Mouse (Mus musculus): ENCODE data around the gene Gse1. TPM values are rescaled to one million over a fixed set of nuclear protein-coding genes. Genes with fewer than 3 reads are reported as not detected.

The Gse1 gene
- polyA plus RNA-seq, 1 experiment from 2014 or later: 6.4 TPM

GRCm38 (mm10) chr8:120493508-120494464, 265.5 kb downstream of the Gse1 start:
- Histone ChIP-seq H3K9ac (ENCODE audit: low read depth, low read length) (no peak overlapping the region), H3K4me1 (replicated peaks; ENCODE audit: control insufficient read depth, insufficient read depth, low read length) (peaks cover 34% of the 10 kb centered on the region), H3K36me3 (ENCODE audit: control insufficient read depth, insufficient read depth) (no peaks in the 10 kb centered on the region), H3K27ac (ENCODE audit: low read depth, low read length) (peak overlapping the region; percentile 10; the same call in 1 of the 2 replicates), H3K4me2 (replicated peaks; ENCODE audit: low read depth) (peak overlapping the region; percentile 91), H3K4me3 (ENCODE audit: low read depth, low read length) (no peak overlapping the region), H3K9me3 (ENCODE audit: control insufficient read depth) (no peaks in the 10 kb centered on the region), H3K27me3 (replicated peaks; ENCODE audit: control insufficient read depth, insufficient read depth, low read length) (no peaks in the 10 kb centered on the region)
- TF ChIP-seq CTCF (IDR thresholded peaks at IDR 0.05; ENCODE audit: low read depth): no peak
- WGBS: 59% methylated on average over 16 of the region's 16 CpGs
- no peak for ATAC-seq

DNA sequence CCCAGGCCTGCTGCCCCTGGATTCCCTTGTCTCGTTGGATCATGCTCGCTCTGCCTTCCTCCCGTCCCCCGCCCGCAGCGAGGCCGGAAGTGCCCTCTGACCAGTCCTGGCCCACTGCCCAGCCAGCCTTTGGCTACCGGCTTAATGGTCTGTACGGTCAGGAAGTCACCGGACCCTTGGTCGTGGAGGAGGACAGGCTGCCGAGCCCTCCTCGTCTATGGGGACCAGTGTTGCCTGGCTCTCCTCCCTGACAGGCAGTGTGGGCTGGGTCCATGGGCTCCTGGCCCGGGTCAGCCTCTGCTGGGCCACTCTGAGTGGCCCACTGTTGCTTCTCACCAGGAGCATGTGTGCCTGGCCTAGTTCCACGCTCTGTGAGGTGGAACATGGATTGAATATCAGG, 266.6 kb downstream of the Gse1 start:
- H3K4me1 ChIP-seq (replicated peaks; ENCODE audit: control insufficient read depth, insufficient read depth, low read length): peaks cover 39% of the 10 kb centered on the region
- H3K27me3 ChIP-seq (replicated peaks; ENCODE audit: control insufficient read depth, insufficient read depth, low read length): no peaks in the 10 kb centered on the region
- H3K36me3 ChIP-seq (ENCODE audit: control insufficient read depth, insufficient read depth): no peaks in the 10 kb centered on the region
- WGBS: 33% methylated on average over 15 of the region's 15 CpGs
- H3K9ac ChIP-seq (ENCODE audit: low read depth, low read length): peak overlapping the region; percentile 23; the same call in 1 of the 2 replicates
- no peaks in the 10 kb centered on the region for H3K9me3 ChIP-seq (ENCODE audit: control insufficient read depth)
- peak overlapping the region; percentile 27 for H3K4me2 ChIP-seq (replicated peaks; ENCODE audit: low read depth)
- peak overlapping the region; percentile 42; the same call in 1 of the 2 replicates for H3K27ac ChIP-seq (ENCODE audit: low read depth, low read length)
- TF ChIP-seq CTCF (IDR thresholded peaks at IDR 0.05; ENCODE audit: low read depth): no peak
- ATAC-seq: no peak
- H3K4me3 ChIP-seq (ENCODE audit: low read depth, low read length): no peak overlapping the region

DNA sequence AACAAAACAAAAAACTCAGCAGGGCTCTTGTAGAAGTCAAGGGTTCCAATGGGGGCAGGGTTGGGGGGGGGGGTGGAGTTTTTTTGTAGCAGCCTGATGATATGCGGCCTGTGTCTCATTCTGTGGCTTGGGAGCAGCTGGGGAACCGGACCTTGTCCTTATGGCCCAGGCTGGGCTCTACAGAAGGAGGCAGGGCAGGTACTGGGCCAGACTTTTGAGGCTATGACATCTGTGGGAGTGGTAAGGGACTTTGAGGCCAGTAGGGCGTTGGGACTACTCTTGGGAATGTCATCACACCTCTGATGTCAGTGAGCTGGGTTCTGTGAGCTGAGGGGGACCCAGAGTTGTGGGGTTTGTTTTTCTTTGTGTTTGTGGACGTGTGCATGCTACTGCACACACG, 267.2 kb downstream of the Gse1 start:
- TF ChIP-seq CTCF (IDR thresholded peaks at IDR 0.05; ENCODE audit: low read depth): no peak
- 40% methylated on average over 5 of the region's 5 CpGs for WGBS
- Histone ChIP-seq H3K4me3 (ENCODE audit: low read depth, low read length) (no peak overlapping the region), H3K4me2 (replicated peaks; ENCODE audit: low read depth) (no peak overlapping the region; the same call in 1 of the 2 replicates), H3K4me1 (replicated peaks; ENCODE audit: control insufficient read depth, insufficient read depth, low read length) (peaks cover 41% of the 10 kb centered on the region), H3K36me3 (ENCODE audit: control insufficient read depth, insufficient read depth) (no peaks in the 10 kb centered on the region), H3K27ac (ENCODE audit: low read depth, low read length) (0 out of 2 replicates have a peak overlapping the region, but pooled peaks have one; percentile 42), H3K9me3 (ENCODE audit: control insufficient read depth) (no peaks in the 10 kb centered on the region), H3K27me3 (replicated peaks; ENCODE audit: control insufficient read depth, insufficient read depth, low read length) (no peaks in the 10 kb centered on the region), H3K9ac (ENCODE audit: low read depth, low read length) (no peak overlapping the region)
- ATAC-seq: no peak

DNA sequence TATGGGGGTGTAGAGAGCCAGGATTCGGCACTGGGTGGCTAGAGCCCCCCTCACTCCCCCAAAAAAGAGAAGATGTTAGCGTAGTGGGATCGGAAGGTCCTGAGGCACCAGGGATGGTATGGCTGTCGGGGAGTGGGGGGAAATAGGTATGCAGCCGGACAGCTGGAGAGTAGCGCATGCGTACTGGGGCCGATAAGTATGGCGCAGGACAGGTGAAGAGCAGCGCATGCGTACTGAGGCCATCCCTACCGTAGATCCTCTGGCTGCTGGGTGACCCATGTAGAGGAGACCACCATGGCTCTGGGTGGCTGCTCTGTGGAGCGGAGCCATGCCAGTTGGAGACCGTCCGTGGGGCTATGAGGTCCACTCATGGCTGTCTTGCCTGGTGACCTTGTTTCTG, 268.2 kb downstream of the Gse1 start:
- no peaks in the 10 kb centered on the region for H3K27me3 ChIP-seq (replicated peaks; ENCODE audit: control insufficient read depth, insufficient read depth, low read length)
- no peak for ATAC-seq
- H3K9me3 ChIP-seq (ENCODE audit: control insufficient read depth): no peaks in the 10 kb centered on the region
- peaks cover 38% of the 10 kb centered on the region for H3K4me1 ChIP-seq (replicated peaks; ENCODE audit: control insufficient read depth, insufficient read depth, low read length)
- H3K9ac ChIP-seq (ENCODE audit: low read depth, low read length): no peak overlapping the region
- H3K4me2 ChIP-seq (replicated peaks; ENCODE audit: low read depth): no peak overlapping the region
- H3K4me3 ChIP-seq (ENCODE audit: low read depth, low read length): no peak overlapping the region
- WGBS: 98% methylated on average over 15 of the region's 15 CpGs
- H3K36me3 ChIP-seq (ENCODE audit: control insufficient read depth, insufficient read depth): no peaks in the 10 kb centered on the region
- no peak for TF ChIP-seq CTCF (IDR thresholded peaks at IDR 0.05; ENCODE audit: low read depth)
- H3K27ac ChIP-seq (ENCODE audit: low read depth, low read length): no peak overlapping the region

- H3K36me3 ChIP-seq (ENCODE audit: control insufficient read depth, insufficient read depth): no peaks in the 10 kb centered on the region
- H3K4me2 ChIP-seq (replicated peaks; ENCODE audit: low read depth): no peak overlapping the region
- H3K27me3 ChIP-seq (replicated peaks; ENCODE audit: control insufficient read depth, insufficient read depth, low read length): no peaks in the 10 kb centered on the region
- ATAC-seq: no peak
- no peak for TF ChIP-seq CTCF (IDR thresholded peaks at IDR 0.05; ENCODE audit: low read depth)
- no peaks in the 10 kb centered on the region for H3K9me3 ChIP-seq (ENCODE audit: control insufficient read depth)
- H3K4me1 ChIP-seq (replicated peaks; ENCODE audit: control insufficient read depth, insufficient read depth, low read length): peaks cover 38% of the 10 kb centered on the region
- no peak overlapping the region for H3K27ac ChIP-seq (ENCODE audit: low read depth, low read length)
- WGBS: 66% methylated on average over 11 of the region's 11 CpGs
- H3K4me3 ChIP-seq (ENCODE audit: low read depth, low read length): no peak overlapping the region
- no peak overlapping the region for H3K9ac ChIP-seq (ENCODE audit: low read depth, low read length)
Observed at GRCm38 (mm10) chr8:120497503-120497946, 269.3 kb downstream of the Gse1 start.

DNA sequence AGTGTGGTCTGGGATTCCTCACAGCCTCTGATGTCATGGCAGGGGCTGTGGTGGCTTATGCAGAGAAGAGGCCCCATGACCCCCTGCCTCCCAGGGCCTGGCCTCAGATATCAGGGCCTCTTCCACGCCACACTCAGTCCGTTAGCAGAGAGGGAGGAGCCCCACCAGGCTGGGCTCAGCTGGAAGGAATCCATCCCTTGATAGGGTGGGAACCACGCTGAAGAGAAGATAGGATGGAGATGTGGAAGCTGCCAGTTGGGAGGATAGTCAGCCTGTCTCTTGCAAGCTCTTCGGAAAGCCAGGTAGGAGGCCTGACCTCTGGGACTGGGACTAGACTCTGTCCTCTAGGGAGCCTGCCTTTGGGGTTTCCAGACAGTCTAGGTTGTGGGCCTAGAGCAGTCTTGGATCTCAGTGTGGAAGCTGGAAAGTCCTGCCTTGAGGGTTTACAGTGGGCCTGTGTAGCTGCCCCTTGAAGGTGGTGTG, 270.1 kb downstream of the Gse1 start:
- no peaks in the 10 kb centered on the region for H3K27me3 ChIP-seq (replicated peaks; ENCODE audit: control insufficient read depth, insufficient read depth, low read length)
- H3K4me1 ChIP-seq (replicated peaks; ENCODE audit: control insufficient read depth, insufficient read depth, low read length): peaks cover 29% of the 10 kb centered on the region
- no peaks in the 10 kb centered on the region for H3K9me3 ChIP-seq (ENCODE audit: control insufficient read depth)
- no peak overlapping the region for H3K4me3 ChIP-seq (ENCODE audit: low read depth, low read length)
- peak overlapping the region; percentile 17; the same call in 1 of the 2 replicates for H3K9ac ChIP-seq (ENCODE audit: low read depth, low read length)
- H3K4me2 ChIP-seq (replicated peaks; ENCODE audit: low read depth): peak overlapping the region; percentile 54
- no peak for TF ChIP-seq CTCF (IDR thresholded peaks at IDR 0.05; ENCODE audit: low read depth)
- H3K27ac ChIP-seq (ENCODE audit: low read depth, low read length): peak overlapping the region; percentile 52
- peak; percentile 32 for ATAC-seq
- no peaks in the 10 kb centered on the region for H3K36me3 ChIP-seq (ENCODE audit: control insufficient read depth, insufficient read depth)
- 11% methylated on average over 4 of the region's 4 CpGs for WGBS
